21 mouse cellular contexts compared by ENCODE assay signal in the genomic region with DNA sequence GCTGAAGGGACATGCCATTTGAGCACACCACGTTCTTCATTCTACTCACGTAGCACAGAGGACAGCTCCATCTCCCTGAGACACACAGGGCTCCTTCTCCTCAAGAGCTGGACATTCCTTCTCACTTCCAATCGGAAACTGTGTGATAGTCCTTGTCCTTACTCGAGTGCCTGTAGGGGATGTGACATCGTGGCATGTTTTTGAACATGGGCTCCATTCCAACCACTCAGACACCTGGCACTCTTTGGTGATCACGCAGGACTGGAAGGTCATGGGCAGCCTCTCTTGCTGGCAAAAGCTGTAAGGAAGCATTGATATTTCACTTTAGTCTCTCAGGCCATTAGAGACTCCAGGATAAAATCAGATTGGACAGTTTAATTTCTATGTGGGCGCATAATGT.
DNase-seq lines count a peak whose midpoint lies in the region; ATAC-seq lines count a peak whose summit lies in the region.
"Had no signal": no experiment of that assay in that cellular context is flagged by ENCODE, and none has a peak within 500 bp of the region (broad histone marks: within the 10 kb centered on the region; RNA-seq: fewer than 3 reads in every experiment).

No protein-coding gene starts in this region.

- DNase-seq in heart, adult 11 months, result peak; percentile 95
- DNase-seq in left cerebral cortex, postnatal 4 days, result peak; percentile 8
- no peak for DNase-seq in left cerebral cortex, adult 11 months (ENCODE audit: low spot score)
- DNase-seq in heart, postnatal 14 days, result peak; percentile 15 to 48
- no peak for DNase-seq in embryo, embryonic 10.5 days (ENCODE audit: low spot score)
- DNase-seq in B cell, adult 2 months, result no peak
- DNase-seq: adrenal gland, postnatal 10 days; cerebellum, adult 11-12 months; cerebellum, adult 9-11 months; forebrain, postnatal 0 days; gastrocnemius, postnatal 14 days; kidney, adult 9 months had no signal

- H3K4me2 ChIP-seq in heart, embryonic 12.5 days, result no peak overlapping the region
- H3K4me2 ChIP-seq: forebrain, embryonic 13.5 days; heart, embryonic 15.5 days; hindbrain, embryonic 15.5 days had no signal

- WGBS in heart, embryonic 12.5 days, result 75% methylated on average over 7 of the region's 7 CpGs

- no peak for ATAC-seq in heart, embryonic 12.5 days (ENCODE audit: insufficient number of reproducible peaks, low FRiP score)
- ATAC-seq: CD4-positive, CD25-positive, alpha-beta regulatory T cell, adult 4 months; forebrain, embryonic 13.5 days; forebrain, postnatal 0 days; intestine, postnatal 0 days had no signal

- H3K27me3 ChIP-seq in heart, embryonic 12.5 days (replicated peaks), result no peaks in the 10 kb centered on the region
- H3K27me3 ChIP-seq: forebrain, embryonic 13.5 days; heart, embryonic 15.5 days; hindbrain, embryonic 15.5 days had no signal

- no peaks in the 10 kb centered on the region for H3K36me3 ChIP-seq in heart, embryonic 12.5 days
- H3K36me3 ChIP-seq: embryonic facial prominence, embryonic 10.5 days; G1E; heart, embryonic 15.5 days; hindbrain, embryonic 15.5 days had no signal

- H3K27ac ChIP-seq in heart, embryonic 12.5 days (ENCODE audit: poor library complexity, severe bottlenecking), result no peak overlapping the region
- H3K27ac ChIP-seq: embryonic facial prominence, embryonic 10.5 days; forebrain, embryonic 13.5 days; heart, embryonic 15.5 days; hindbrain, embryonic 15.5 days; kidney, postnatal 0 days had no signal

- no peak overlapping the region for H3K9ac ChIP-seq in heart, embryonic 12.5 days
- H3K9ac ChIP-seq: forebrain, embryonic 13.5 days; forebrain, postnatal 0 days; heart, embryonic 15.5 days; hindbrain, embryonic 15.5 days had no signal

- H3K4me1 ChIP-seq in heart, embryonic 12.5 days (replicated peaks), result no peaks in the 10 kb centered on the region
- H3K4me1 ChIP-seq: embryonic facial prominence, embryonic 10.5 days; forebrain, embryonic 13.5 days; heart, embryonic 15.5 days; hindbrain, embryonic 15.5 days had no signal

- H3K9me3 ChIP-seq in heart, embryonic 12.5 days (replicated peaks), result no peaks in the 10 kb centered on the region
- H3K9me3 ChIP-seq: embryonic facial prominence, embryonic 10.5 days; forebrain, embryonic 13.5 days; G1E; heart, embryonic 15.5 days; hindbrain, embryonic 15.5 days had no signal

- no peak overlapping the region for H3K4me3 ChIP-seq in heart, embryonic 12.5 days
- H3K4me3 ChIP-seq: embryonic facial prominence, embryonic 10.5 days; forebrain, embryonic 13.5 days; heart, embryonic 15.5 days; hindbrain, embryonic 15.5 days had no signal

- intact Hi-C loops in left cerebral cortex, postnatal 4 days (cut with DNase I), result no loop called here
- intact Hi-C loops in heart, postnatal 14 days (cut with DNase I), result no loop called here

Comparison
In these comparisons a context has a peak if more than half of its experiments do, and no peak if none do; other contexts are left out.
1. DNase-seq: peak in heart, adult 11 months (single experiment), left cerebral cortex, postnatal 4 days (single experiment) and heart, postnatal 14 days (2 of 2); none in left cerebral cortex, adult 11 months (single experiment), embryo, embryonic 10.5 days (single experiment) and B cell, adult 2 months (0 of 2).